Mouse (Mus musculus): ENCODE measurements around the gene Anapc16.

The Anapc16 gene

DNA sequence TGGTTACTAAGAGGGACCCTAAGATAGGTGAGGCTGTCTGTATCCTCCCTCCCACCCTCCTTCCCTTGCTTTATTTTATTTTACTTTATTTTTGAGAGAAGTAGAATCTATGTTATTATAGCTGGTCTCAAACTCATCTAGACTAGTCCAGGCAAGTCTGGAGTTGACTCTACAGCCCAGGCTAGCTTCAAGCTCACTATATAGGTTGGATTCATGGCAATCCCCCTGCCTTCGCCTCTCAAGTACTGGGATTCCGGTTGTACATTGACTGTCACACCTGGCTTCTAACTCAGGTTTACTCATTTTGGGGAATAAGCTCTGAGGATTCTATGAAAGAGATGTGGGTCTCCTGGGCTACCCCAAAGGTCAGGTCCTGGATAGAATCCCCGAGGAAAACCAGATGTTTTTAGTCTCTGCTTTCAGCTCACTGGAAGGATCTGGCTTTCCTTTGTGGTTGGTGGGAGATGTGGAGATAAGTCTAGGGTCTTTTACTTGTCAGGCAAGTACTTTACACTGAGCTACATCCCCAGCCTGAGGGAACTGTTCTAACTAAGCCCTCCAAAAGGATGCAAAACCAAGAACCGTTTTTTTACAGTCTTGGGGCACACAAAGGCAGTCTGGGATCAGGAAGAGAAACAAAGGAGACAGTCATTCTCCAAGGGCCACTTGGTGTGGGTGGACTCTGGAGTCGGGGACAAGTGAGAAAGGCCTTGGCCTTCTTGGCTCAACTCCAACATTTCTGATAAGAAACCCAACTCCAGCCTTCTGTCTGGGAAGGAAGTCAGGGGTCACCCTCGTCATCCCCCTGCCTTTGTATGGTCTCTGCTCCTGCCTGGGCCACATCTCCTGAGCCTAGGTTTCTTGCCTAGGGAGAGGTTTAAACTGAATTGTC is 54.3 kb downstream of the Anapc16 start:
- peak; percentile 41 to 42 for DNase-seq

DNA sequence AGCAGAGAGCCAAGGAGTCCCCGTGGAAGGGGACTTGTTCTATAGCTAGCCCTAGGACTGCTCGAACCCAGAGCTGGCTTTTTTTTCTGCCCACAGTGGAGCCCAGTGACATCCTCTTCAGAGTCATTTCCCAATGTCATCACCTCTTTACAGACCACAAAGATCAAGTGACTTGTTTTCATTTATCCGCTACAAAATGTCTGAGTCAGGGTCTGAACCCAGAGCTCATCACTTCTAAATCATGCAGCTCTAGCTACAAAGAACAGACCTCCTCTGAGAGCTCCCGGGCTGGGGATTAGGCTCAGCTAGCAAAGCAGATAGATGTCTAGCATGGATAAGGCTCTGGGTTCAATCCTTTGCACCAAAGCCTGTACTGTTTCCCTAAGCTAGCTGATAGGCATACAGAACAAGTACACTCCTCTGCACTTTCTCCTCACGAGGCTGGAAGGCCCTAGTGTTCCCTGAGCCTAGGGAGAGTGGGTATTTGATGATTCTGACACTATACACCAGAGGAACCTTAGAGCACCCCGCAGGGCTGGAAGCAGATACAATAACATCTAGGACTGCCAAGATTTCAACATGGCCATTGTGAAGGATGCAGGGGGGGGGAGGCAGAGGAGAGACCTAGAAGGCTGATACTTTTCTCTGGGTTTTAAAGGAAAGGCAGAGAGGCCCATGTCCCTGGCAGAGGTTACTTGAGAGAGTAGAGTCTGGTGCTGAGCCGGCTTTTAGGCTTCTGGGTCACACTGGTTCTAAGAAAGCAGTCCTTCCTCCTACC is 55.5 kb downstream of the Anapc16 start:
- peak in 1 of 2 experiments; percentile 26 for DNase-seq

DNA sequence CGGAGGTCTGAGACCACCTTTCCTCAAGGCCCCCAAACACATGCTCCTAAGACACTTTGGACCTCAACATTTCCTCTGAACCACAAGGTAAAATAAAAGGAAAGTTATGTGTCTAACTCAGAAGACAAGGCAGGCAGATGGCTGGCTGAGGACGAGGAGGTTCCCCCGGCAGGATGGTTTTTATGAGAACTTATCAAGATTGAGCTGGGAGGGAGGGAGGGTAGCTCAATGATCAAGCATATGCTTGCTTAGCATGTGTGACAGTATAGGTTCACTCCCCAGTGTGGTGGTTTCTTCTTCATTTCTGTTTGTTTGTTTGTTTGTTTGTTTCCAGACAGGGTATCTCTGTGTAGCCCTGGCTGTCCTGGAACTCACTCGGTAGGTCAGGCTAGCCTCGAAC is 56.6 kb downstream of the Anapc16 start:
- DNase-seq, result no peak

DNA sequence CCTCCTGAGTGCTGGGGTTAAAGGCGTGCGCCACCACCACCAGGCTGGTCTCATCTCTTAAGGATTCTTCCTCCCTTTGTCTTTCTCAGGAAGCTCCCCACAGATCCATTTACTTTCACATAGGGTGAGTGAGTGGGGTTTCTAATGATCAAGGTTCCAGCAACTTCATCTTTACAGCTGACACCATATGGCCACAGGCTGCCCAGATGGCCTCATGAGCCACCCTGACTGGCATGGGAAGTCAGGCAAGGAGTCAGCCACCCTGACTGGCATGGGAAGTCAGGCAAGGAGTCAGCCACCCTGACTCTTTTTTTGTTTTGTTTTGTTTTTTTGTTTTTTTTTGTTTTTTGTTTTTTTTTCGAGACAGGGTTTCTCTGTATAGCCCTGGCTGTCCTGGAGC is 57.5 kb downstream of the Anapc16 start:
- no peak for DNase-seq

DNA sequence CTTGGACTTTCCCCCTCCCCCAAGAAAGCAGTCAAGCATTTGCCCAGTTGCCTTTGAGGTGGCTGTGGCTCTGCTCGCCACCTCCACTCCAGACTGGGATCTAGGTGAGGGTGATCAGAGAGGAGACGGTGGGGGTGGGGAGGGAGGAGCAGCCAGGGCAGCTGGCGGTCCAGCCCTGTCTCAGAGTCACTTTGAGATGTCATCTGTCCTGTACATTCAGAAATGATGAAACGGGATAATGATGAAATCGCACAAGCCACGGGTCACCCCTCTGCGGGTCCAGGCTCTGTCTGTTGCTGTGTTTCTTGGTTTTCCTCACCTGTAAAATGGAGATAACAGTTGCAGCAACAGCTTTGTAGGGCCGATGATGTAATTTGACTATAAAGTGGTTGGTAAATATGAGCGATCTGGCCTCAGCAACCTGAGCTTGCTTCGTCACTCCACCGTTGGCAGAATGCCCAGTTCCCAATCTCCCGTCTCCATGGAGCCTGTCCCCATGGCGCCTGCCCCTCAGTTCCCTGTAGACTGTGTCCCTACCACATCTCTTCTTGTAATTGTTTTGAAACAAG is 59.4 kb downstream of the Anapc16 start:
- peak; percentile 75 to 83 for DNase-seq

DNA sequence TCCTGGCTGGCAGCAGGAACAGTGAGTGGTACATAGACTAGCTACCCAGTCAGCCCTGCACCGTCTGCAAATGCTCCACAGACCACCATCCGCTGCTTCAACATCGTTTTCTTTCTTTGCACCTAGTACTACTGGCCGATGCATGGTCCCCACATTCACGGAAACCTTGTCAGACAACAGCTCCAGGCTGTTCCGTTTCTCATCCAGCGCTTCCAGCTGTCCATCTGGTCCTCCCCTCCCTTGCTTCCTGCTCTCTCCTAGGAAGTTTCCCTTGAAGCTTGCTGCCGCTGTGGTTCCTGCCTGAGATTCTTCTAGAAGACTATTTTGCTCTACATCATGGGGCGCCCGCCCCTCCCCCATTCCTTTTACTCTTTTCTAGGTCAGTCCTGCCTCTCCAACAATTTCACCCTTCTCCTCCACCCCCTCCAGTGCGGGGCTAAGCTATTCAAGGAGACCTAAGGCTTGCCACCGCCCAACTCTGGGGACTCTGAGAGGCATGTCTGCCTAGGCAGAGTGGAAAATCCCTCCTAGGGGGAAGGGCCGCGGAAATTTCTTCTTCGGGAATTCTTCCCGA is 60.0 kb downstream of the Anapc16 start:
- peak; percentile 72 to 84 for DNase-seq

DNA sequence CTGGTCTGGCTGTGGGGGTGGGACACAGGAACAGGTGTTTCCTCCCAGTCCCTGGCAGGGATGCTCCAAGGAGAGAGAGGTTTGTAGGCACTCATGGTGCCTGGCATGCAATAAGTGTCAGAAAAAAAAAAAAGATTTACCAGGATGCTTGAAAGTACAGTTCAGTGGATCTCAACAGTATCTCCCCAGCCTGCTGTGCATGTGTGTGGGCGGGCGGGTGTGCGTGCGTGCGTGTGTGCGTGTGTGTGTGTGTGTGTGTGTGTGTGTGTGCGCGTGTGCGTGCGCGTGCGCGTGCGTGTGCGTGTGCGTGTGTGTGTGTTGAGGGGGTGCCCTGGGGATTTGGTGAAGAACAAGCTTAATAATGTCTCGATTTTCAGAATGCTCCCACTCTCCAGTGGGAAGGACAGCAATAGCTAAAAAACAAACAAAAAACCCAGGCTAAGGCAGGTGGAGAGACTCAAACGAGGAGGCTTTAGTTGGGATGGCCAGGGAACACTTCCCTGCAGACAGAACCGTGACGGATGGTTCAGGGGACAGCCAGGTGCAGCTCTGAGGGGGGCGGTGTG is 60.6 kb downstream of the Anapc16 start:
- peak; percentile 58 to 72 for DNase-seq

DNA sequence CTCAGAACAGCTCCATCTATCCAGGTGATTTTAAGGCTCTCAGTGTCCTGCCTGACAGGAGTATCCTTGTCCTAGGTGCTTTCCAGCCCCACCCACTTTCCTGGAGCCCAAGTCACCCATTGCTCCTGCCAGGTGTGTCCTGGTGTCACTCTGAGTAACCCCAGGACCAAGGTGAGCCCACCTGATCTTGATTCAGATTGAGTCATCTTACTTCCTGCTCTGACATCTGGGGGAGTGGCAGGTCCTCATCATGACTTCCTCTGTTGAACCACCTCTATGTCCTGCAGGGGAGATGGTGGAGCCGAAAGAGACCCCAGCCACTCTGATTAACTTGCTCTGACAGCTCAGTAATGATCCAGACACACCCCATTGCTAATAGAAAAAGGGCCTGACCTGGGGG is 63.9 kb downstream of the Anapc16 start:
- no peak for DNase-seq

DNA sequence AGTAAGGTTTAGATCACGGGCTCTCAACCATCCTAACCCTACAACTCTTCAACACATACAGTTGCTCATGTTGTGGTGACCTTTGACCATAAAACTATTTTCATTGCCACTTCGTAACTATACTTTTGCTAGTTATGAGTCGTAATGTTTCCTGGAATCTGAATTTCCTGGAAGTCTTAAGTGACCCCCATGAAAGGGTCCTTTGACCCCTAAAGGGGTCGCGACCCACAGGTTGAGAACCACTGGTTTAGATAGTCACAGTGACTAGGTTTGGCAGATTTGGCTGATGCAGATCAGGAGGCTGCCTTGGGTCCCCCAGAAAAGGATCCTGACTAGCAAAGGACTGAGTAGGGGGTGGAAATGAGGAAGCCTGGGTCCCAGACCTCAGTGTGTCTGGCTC is 64.3 kb downstream of the Anapc16 start:
- DNase-seq, result no peak
